Mouse (Mus musculus) bone marrow macrophage, adult 2 months (primary cell): ENCODE measurements around the gene Schip1. TPM values are rescaled to one million over a fixed set of nuclear protein-coding genes. Genes with fewer than 3 reads are reported as not detected.

Source experiments
- H3K27ac ChIP-seq: 2 replicates; pipeline ENCODE4 v1.5.1; 2012; ENCODE audit warnings: low read depth, low read length; ENCODE audit not compliant: insufficient read depth
- H3K4me1 ChIP-seq: 2 replicates; pipeline ENCODE4 v1.6.1; 2012; ENCODE audit warnings: low read length; ENCODE audit not compliant: control insufficient read depth, insufficient read depth
- H3K4me3 ChIP-seq: 2 replicates; pipeline ENCODE4 v1.5.1; 2012; ENCODE audit warnings: mild to moderate bottlenecking, low read length, moderate library complexity; ENCODE audit not compliant: insufficient read depth
- CTCF ChIP-seq: IDR thresholded peaks from 2 replicates; pipeline ENCODE4 v1.5.1; 2012; ENCODE audit warnings: low read depth, mild to moderate bottlenecking, low read length, moderate library complexity
- POLR2A ChIP-seq: IDR thresholded peaks from 2 replicates; pipeline ENCODE4 v1.6.1; 2012; ENCODE audit warnings: mild to moderate bottlenecking, low read depth, low read length, borderline replicate concordance
- polyA plus RNA-seq: library from polyadenylated mRNA; stranded (reverse); fragments of >200 nt; gene quantifications from 2 replicates; pipeline ENCODE4 v1.2.4, GENCODE M21; 2012; ENCODE audit not compliant: missing spikeins, insufficient read depth, insufficient read length

Schip1 gene
- polyA plus RNA-seq, 1 experiment = not detected

DNA sequence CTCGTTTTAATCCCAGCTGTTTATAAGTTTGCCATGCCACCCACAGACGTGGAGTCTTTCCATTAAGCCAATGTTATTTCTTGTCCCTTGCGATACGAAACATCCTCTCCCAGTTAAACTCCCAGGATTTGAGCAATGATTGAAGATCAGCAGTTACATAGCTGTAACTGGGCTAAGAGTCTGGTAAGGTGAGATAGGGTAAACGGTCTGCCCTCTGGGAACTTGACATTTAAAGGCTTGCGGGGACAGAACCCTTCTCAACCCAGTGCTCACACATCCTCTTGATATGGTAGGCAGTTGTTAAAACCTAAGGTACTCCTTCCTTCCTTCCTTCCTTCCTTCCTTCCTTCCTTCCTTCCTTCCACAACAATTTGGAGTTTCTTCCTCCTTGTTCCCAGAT lies 431.9 kb downstream of the Schip1 start:
- TF ChIP-seq CTCF (no peak), POLR2A (no peak)
- H3K4me3 ChIP-seq = no peak overlapping the region
- no peaks in the 10 kb centered on the region for H3K4me1 ChIP-seq
- H3K27ac ChIP-seq = no peak overlapping the region

GRCm38 (mm10) chr3:68499532-68500152 lies 435.0 kb downstream of the Schip1 start:
- Histone ChIP-seq H3K27ac (no peak overlapping the region), H3K4me1 (no peaks in the 10 kb centered on the region), H3K4me3 (no peak overlapping the region)
- no peak for TF ChIP-seq CTCF
- no peak for TF ChIP-seq POLR2A

- no peak for TF ChIP-seq CTCF
- no peak for TF ChIP-seq POLR2A
- Histone ChIP-seq H3K4me1 (no peaks in the 10 kb centered on the region), H3K4me3 (no peak overlapping the region), H3K27ac (no peak overlapping the region)
Observed at GRCm38 (mm10) chr3:68504838-68505237, 440.2 kb downstream of the Schip1 start.

DNA sequence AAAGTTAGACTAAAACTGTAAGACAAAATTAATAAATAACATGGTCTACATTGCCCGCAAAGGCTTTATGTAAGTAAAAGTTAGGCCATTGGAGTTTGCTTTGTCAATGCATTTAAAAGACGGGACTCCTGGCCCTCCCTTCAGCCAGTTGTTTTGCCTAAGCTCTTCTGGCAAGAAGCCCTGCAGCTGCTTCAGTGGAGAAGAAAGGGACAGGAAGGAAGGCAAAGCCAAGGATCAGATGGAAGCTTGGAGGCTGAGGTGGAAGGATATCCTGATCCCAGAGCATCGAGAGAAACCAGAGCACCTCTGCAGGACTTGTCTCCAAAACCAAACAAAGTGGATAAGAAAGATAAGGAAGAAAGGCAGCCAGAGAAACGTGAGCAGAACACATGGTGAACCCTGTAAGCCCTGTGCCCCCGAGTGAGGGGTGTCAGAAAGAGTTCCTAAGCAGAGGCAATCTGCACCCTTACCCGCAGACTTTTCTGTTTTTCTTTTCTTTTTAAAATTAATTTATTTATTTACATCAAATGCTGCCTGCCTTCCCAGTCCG lies 442.2 kb downstream of the Schip1 start:
- TF ChIP-seq CTCF = no peak
- no peak for TF ChIP-seq POLR2A
- H3K4me1 ChIP-seq = no peaks in the 10 kb centered on the region

GRCm38 (mm10) chr3:68508629-68509028 lies 444.0 kb downstream of the Schip1 start:
- no peaks in the 10 kb centered on the region for H3K4me1 ChIP-seq
- no peak overlapping the region for H3K4me3 ChIP-seq
- H3K27ac ChIP-seq = no peak overlapping the region
- TF ChIP-seq POLR2A (no peak), CTCF (no peak)

More for the DNA sequence above, 442.2 kb downstream of the Schip1 start:
- no peak overlapping the region for H3K27ac ChIP-seq
- no peak overlapping the region for H3K4me3 ChIP-seq

DNA sequence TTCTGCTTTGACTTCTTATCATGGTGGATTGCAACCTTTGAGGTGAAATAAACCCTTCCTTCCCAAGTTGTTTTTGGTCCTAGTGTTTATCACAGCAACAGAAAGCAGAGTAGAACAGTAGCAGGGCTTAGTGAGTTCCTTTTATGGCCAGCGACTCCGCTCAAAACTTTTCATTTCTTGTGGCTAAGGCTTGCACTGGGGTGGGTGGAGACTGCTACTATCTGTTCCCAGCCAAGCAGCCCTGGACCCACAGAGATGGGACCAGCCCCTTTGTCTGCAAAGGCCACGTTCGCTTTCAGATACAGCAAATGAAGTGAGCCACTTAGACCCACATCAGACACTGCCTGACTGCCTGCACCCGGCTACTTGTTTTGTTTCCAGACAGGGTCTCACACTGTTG lies 446.3 kb downstream of the Schip1 start:
- Histone ChIP-seq H3K4me1 (no peaks in the 10 kb centered on the region), H3K27ac (no peak overlapping the region), H3K4me3 (no peak overlapping the region)
- TF ChIP-seq POLR2A (no peak), CTCF (no peak)

- H3K4me3 ChIP-seq = no peak overlapping the region
- H3K27ac ChIP-seq = no peak overlapping the region
- no peak for TF ChIP-seq POLR2A
- no peak for TF ChIP-seq CTCF
- no peaks in the 10 kb centered on the region for H3K4me1 ChIP-seq
Observed at GRCm38 (mm10) chr3:68511744-68512143, 447.1 kb downstream of the Schip1 start.

GRCm38 (mm10) chr3:68512327-68512726 lies 447.7 kb downstream of the Schip1 start:
- Histone ChIP-seq H3K27ac (no peak overlapping the region), H3K4me3 (no peak overlapping the region), H3K4me1 (no peaks in the 10 kb centered on the region)
- no peak for TF ChIP-seq POLR2A
- TF ChIP-seq CTCF = no peak

DNA sequence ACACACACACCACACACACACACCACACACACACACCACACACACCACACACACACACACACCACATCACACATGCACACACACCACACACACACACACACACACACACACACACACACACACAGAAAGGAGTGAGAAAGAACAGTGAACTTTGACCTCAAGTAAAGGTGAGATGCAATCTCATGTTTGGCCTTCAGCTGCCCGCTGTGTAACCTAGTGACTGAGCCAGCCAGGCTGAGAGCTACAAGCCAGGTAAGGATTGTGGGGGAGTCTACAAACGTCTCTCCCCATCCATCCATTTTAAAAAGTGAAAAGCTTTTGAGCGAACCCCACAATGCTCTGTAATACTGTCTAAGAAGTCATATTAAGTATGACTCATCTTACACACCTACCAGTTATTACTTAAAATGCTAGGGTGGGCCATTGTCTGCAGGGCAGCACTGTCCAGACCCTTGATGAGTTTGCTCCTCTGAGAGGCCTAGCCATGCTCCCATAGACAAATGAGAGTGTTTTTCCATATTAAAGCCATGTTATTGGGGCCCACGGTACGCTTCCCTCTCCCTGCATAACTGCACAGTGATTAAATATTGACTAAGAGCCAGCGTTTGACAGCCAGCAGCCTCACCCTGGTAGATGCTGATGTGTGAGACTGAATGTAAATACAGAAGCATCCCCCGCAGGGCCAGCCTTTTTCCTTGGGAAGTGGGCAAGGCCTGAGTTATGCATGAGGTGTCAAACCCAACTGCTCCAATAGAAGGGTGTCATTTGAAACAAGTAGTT lies 448.9 kb downstream of the Schip1 start:
- H3K4me3 ChIP-seq = no peak overlapping the region
- TF ChIP-seq POLR2A (no peak), CTCF (no peak)
- H3K27ac ChIP-seq = no peak overlapping the region
- H3K4me1 ChIP-seq = no peaks in the 10 kb centered on the region

DNA sequence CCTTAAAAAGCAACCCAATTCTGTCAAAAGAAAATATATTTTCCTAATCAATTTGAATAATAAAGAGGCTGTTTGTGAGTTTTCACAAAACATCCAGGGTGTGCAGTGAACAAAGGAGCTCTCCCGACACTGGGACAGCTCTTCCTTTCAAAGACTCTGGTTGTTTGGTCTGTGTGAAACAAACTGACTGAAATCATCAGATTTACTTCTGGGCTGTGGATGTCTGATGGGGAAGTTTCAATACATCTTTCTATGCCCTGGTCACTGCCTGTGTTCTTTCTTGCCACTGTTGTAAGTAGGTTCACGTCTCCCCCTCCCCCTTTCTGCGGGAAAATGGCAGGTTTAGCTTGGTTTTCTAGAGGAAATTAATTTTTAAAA lies 449.5 kb downstream of the Schip1 start:
- no peaks in the 10 kb centered on the region for H3K4me1 ChIP-seq
- TF ChIP-seq POLR2A (no peak), CTCF (no peak)
- H3K27ac ChIP-seq = no peak overlapping the region
- no peak overlapping the region for H3K4me3 ChIP-seq

DNA sequence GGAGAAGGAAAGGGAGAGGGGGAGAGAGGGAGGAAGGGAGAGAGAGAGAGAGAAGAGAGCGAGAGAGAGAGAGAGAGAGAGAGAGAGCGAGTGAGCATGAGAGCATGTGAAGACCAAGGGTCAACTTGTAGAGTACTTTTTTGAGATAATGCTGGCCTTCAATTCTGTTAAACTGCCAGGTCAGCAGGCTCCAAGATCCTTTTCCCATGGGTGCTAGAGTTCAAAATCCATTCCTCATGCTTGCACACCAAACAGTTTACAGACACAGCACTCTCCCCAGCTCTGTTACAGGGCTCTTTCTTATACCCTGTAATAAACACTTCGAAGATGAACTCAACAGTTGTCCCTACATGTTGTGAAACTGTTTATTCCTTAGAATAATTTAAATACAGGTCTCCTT lies 450.1 kb downstream of the Schip1 start:
- Histone ChIP-seq H3K27ac (no peak overlapping the region), H3K4me1 (no peaks in the 10 kb centered on the region), H3K4me3 (no peak overlapping the region)
- TF ChIP-seq POLR2A (no peak), CTCF (no peak)
